Mouse (Mus musculus) neural tube, embryonic 14.5 days (tissue): ENCODE results near the gene Stk38. TPM values are rescaled to one million over a fixed set of nuclear protein-coding genes. Genes with fewer than 3 reads are reported as not detected.

Experiments
- ATAC-seq: fragments of 200-750 bp; cut with Nextera tagmentation; 2 replicates; pipeline ENCODE4 v1.8.0; 2017; ENCODE audit warnings: low read depth, mild to moderate bottlenecking, moderate TSS enrichment, moderate library complexity
- H3K27ac ChIP-seq: fragments of 300-500 bp; sonication (generic); 2 replicates; pipeline ENCODE4 v1.5.1; 2014; ENCODE audit warnings: low read depth, mild to moderate bottlenecking, control low read depth, low read length, moderate library complexity, mixed read lengths
- H3K27me3 ChIP-seq: fragments of 300-500 bp; sonication (generic); 2 replicates; pipeline ENCODE4 v1.6.1; 2014; ENCODE audit warnings: low read length; ENCODE audit not compliant: control insufficient read depth, insufficient read depth
- H3K36me3 ChIP-seq: fragments of 300-500 bp; sonication (generic); 2 replicates; pipeline ENCODE4 v1.6.1; 2014; ENCODE audit warnings: low read length, mixed read lengths; ENCODE audit not compliant: control insufficient read depth, insufficient read depth
- H3K4me1 ChIP-seq: fragments of 300-500 bp; sonication (generic); 2 replicates; pipeline ENCODE4 v1.6.1; 2014; ENCODE audit warnings: low read length; ENCODE audit not compliant: control insufficient read depth, insufficient read depth
- H3K4me2 ChIP-seq: fragments of 300-500 bp; sonication (generic); 2 replicates; pipeline ENCODE4 v1.6.1; 2014; ENCODE audit warnings: mild to moderate bottlenecking, low read depth, low read length, control low read depth
- H3K4me3 ChIP-seq: fragments of 300-500 bp; sonication (generic); 2 replicates; pipeline ENCODE4 v1.5.1; 2014; ENCODE audit warnings: low read depth, low read length, control low read depth, mixed read lengths
- H3K9ac ChIP-seq: fragments of 300-500 bp; sonication (generic); replicated peaks from 2 replicates; pipeline ENCODE4 v1.6.1; 2014; ENCODE audit warnings: low read depth, mild to moderate bottlenecking, control low read depth, low read length, mixed read lengths
- H3K9me3 ChIP-seq: fragments of 300-500 bp; sonication (generic); 2 replicates; pipeline ENCODE4 v1.6.1; 2016; ENCODE audit warnings: low read length; ENCODE audit not compliant: control insufficient read depth
- WGBS: fragments of 180-500 bp; shearing (Covaris S2); extraction: QIAGEN DNeasy Blood & Tissue Kit; methylation state at CpG from one replicate; pipeline ENCODE4 v1.1.7; 2014; 5-methylcytosine and 5-hydroxymethylcytosine counted together
- polyA plus RNA-seq: library from polyadenylated mRNA; unstranded; fragments of >200 nt; fragmentation: Nextera tagmentation; extraction: Ambion mirVana; gene quantifications from 2 replicates; pipeline ENCODE4 v1.2.1, GENCODE M21; 2014

The Stk38 gene
- polyA plus RNA-seq, 1 experiment from 2014 or later, result 82.4 TPM

- Histone ChIP-seq H3K4me1 (no peaks in the 10 kb centered on the region), H3K9ac (no peak overlapping the region), H3K4me3 (no peak overlapping the region), H3K9me3 (no peaks in the 10 kb centered on the region), H3K4me2 (no peak overlapping the region), H3K27me3 (no peaks in the 10 kb centered on the region), H3K27ac (no peak overlapping the region), H3K36me3 (peaks cover 11% of the 10 kb centered on the region)
- no peak for ATAC-seq
- 85% methylated on average over 7 of the region's 7 CpGs for WGBS
Observed at GRCm38 (mm10) chr17:29049923-29050322, 42.1 kb upstream of the Stk38 start.

GRCm38 (mm10) chr17:29049508-29049889 is 41.7 kb upstream of the Stk38 start:
- Histone ChIP-seq H3K4me2 (no peak overlapping the region), H3K9me3 (no peaks in the 10 kb centered on the region), H3K36me3 (peaks cover 15% of the 10 kb centered on the region), H3K9ac (no peak overlapping the region), H3K27ac (no peak overlapping the region), H3K4me1 (no peaks in the 10 kb centered on the region), H3K4me3 (no peak overlapping the region), H3K27me3 (no peaks in the 10 kb centered on the region)
- 77% methylated on average over 5 of the region's 5 CpGs for WGBS
- no peak; the same call in 1 of the 2 replicates for ATAC-seq

- Histone ChIP-seq H3K4me2 (no peak overlapping the region), H3K4me1 (no peaks in the 10 kb centered on the region), H3K9ac (no peak overlapping the region), H3K27ac (no peak overlapping the region), H3K36me3 (peaks cover 20% of the 10 kb centered on the region), H3K27me3 (no peaks in the 10 kb centered on the region), H3K9me3 (no peaks in the 10 kb centered on the region), H3K4me3 (no peak overlapping the region)
- WGBS, result 19% methylated on average over 13 of the region's 13 CpGs
- ATAC-seq, result peak; percentile 35; the same call in 1 of the 2 replicates
Observed at GRCm38 (mm10) chr17:29048748-29049507, 41.1 kb upstream of the Stk38 start.

- H3K4me2 ChIP-seq, result no peak overlapping the region
- no peak overlapping the region for H3K4me3 ChIP-seq
- ATAC-seq, result no peak
- H3K4me1 ChIP-seq, result no peaks in the 10 kb centered on the region
- no peak overlapping the region for H3K9ac ChIP-seq
- whole genome bisulfite sequencing, result 68% methylated on average over 3 of the region's 3 CpGs
- H3K36me3 ChIP-seq, result peaks cover 26% of the 10 kb centered on the region
- H3K27ac ChIP-seq, result no peak overlapping the region
- no peaks in the 10 kb centered on the region for H3K27me3 ChIP-seq
- no peaks in the 10 kb centered on the region for H3K9me3 ChIP-seq
Observed at GRCm38 (mm10) chr17:29047697-29048514, 40.1 kb upstream of the Stk38 start.

GRCm38 (mm10) chr17:29046863-29047262 is 39.1 kb upstream of the Stk38 start:
- no peaks in the 10 kb centered on the region for H3K9me3 ChIP-seq
- H3K9ac ChIP-seq, result no peak overlapping the region
- ATAC-seq, result no peak
- no peak overlapping the region for H3K4me2 ChIP-seq
- no peak overlapping the region for H3K4me3 ChIP-seq
- H3K4me1 ChIP-seq, result no peaks in the 10 kb centered on the region
- H3K27me3 ChIP-seq, result no peaks in the 10 kb centered on the region
- H3K36me3 ChIP-seq, result peaks cover 30% of the 10 kb centered on the region
- no peak overlapping the region for H3K27ac ChIP-seq
- 94% methylated on average over 3 of the region's 3 CpGs for WGBS

- no peak; the same call in 1 of the 2 replicates for ATAC-seq
- no peak overlapping the region for H3K4me3 ChIP-seq
- no peaks in the 10 kb centered on the region for H3K4me1 ChIP-seq
- no peaks in the 10 kb centered on the region for H3K27me3 ChIP-seq
- H3K9me3 ChIP-seq, result no peaks in the 10 kb centered on the region
- H3K27ac ChIP-seq, result no peak overlapping the region
- WGBS, result 63% methylated on average over 12 of the region's 12 CpGs
- H3K9ac ChIP-seq, result no peak overlapping the region
- peaks cover 35% of the 10 kb centered on the region for H3K36me3 ChIP-seq
- no peak overlapping the region for H3K4me2 ChIP-seq
Observed at GRCm38 (mm10) chr17:29045741-29046530, 38.1 kb upstream of the Stk38 start.

GRCm38 (mm10) chr17:29044925-29045319 is 37.1 kb upstream of the Stk38 start:
- Histone ChIP-seq H3K4me1 (no peaks in the 10 kb centered on the region), H3K4me3 (no peak overlapping the region), H3K4me2 (no peak overlapping the region), H3K9me3 (no peaks in the 10 kb centered on the region), H3K9ac (no peak overlapping the region), H3K36me3 (peaks cover 44% of the 10 kb centered on the region), H3K27ac (no peak overlapping the region), H3K27me3 (no peaks in the 10 kb centered on the region)
- ATAC-seq, result no peak
- 56% methylated on average over 1 of the region's 1 CpGs for WGBS

GRCm38 (mm10) chr17:29044146-29044924 is 36.5 kb upstream of the Stk38 start:
- no peak overlapping the region for H3K27ac ChIP-seq
- no peak for ATAC-seq
- peaks cover 50% of the 10 kb centered on the region for H3K36me3 ChIP-seq
- H3K9me3 ChIP-seq, result no peaks in the 10 kb centered on the region
- H3K4me1 ChIP-seq, result no peaks in the 10 kb centered on the region
- no peak overlapping the region for H3K9ac ChIP-seq
- H3K27me3 ChIP-seq, result no peaks in the 10 kb centered on the region
- 90% methylated on average over 6 of the region's 6 CpGs for WGBS
- no peak overlapping the region for H3K4me3 ChIP-seq
- H3K4me2 ChIP-seq, result no peak overlapping the region
